Mouse (Mus musculus) colon, adult 2 months (tissue): ENCODE data around the gene Gm11756. TPM values are rescaled to one million over a fixed set of nuclear protein-coding genes. Genes with fewer than 3 reads are reported as not detected.

Source experiments
- polyA plus RNA-seq: library from polyadenylated mRNA; depleted of rRNA; stranded (reverse); fragments of >200 nt; gene quantifications from 2 replicates; pipeline ENCODE4 v1.2.3, GENCODE M21; 2012; rRNA removed

Gm11756 gene
- polyA plus RNA-seq, result not detected in 2 replicates

GRCm38 (mm10) chr4:73920660-73921059, at the start of gene Gm11756:
TSS of gene Gm11756 (minus strand) at chr4:73920760.

GRCm38 (mm10) chr4:73950375-73950896, 29.9 kb upstream of the Gm11756 start, which contains the start of gene 2310002L09Rik:
TSS of gene 2310002L09Rik (minus strand) at chr4:73950846.

GRCm38 (mm10) chr4:73905853-73906252, 14.7 kb downstream of the Gm11756 start, which contains the start of gene Gm13871:
TSS of gene Gm13871 (minus strand) at chr4:73905953.

GRCm38 (mm10) chr4:73891012-73891411, 29.5 kb downstream of the Gm11756 start, which contains the start of gene Gm11757:
TSS of gene Gm11757 (minus strand) at chr4:73891112.

GRCm38 (mm10) chr4:73876166-73876565, 44.4 kb downstream of the Gm11756 start, which contains the start of gene Gm11758:
TSS of gene Gm11758 (minus strand) at chr4:73876266.

Other genes starting within 250 kb of the Gm11756 start
- not detected in 2 replicates for gene Gm428, start 237.2 kb downstream of the Gm11756 start, polyA plus RNA-seq
- 19.5 and 19.6 TPM in 2 replicates for gene Rasef, start 129.8 kb downstream of the Gm11756 start, polyA plus RNA-seq
- gene Gm11758, start 44.5 kb downstream of the Gm11756 start, polyA plus RNA-seq, result not detected in 2 replicates
- gene Gm11757, start 29.6 kb downstream of the Gm11756 start, polyA plus RNA-seq, result not detected in 2 replicates
- not detected in 2 replicates for gene Gm13871, start 14.8 kb downstream of the Gm11756 start, polyA plus RNA-seq
- gene 2310002L09Rik, start 30.1 kb upstream of the Gm11756 start, polyA plus RNA-seq, result not detected in 2 replicates
- gene Frmd3, start 92.7 kb upstream of the Gm11756 start, polyA plus RNA-seq, result 0.14 and 0.23 TPM in 2 replicates